Mouse (Mus musculus): Measurements from ENCODE around the gene Rhox4a. TPM values are rescaled to one million over a fixed set of nuclear protein-coding genes. Genes with fewer than 3 reads are reported as not detected.
"Not testable (repeated sequence)": the region's sequence is repeated elsewhere in the genome, so short reads cannot be mapped to it uniquely, and the experiment has no call there.

Gene Rhox4a
- not detected in 2 replicates for total RNA-seq (2017)

DNA sequence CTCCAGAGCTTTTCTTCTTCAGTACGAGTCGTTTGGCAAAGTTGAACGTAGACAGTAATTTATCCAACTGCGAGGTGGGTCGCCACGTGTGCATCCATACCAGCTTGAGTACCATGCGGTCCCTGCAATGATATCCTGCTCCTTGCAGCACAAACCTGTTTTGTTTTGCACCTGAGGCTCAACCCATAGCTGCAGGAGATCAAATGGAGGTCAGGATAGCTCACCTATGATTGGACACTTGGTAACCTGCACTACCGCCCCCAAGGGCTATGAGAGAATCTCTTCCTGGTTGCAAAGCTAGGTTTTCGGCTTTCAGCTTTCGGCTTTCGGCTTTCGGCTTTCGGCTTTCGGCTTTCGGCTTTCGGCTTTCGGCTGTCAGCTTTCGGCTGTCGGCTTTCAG is at the start of gene Rhox4a:
Rhox4a (plus strand) TSS at position 301 of the 400 bp plus-strand sequence.
- ATAC-seq (replicated peaks; ENCODE audit: low read depth, poor library complexity, severe bottlenecking) = not testable (repeated sequence)

DNA sequence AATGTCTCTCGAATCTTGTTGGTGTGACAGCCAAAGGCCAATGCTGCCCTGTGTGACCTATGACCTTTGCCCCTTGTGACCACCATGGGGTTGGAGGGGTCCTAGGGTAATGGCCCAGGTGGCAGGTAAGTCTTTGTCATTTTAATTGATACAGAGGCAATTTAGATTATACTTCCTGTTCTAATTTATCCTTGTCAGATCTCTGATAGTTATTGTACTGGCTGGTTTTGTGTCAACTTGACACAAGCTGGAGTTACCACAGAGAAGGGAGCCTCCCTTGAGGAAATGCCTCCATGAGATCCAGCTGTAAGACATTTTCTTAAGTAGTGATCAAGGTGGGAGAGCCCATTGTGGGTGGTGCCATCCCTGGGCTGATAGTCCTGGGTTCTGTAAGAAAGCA is 43.0 kb upstream of the Rhox4a start, which contains the start of gene Rhox1:
Rhox1 (minus strand) TSS at position 101 of the 400 bp plus-strand sequence.
- not testable (repeated sequence) for ATAC-seq (replicated peaks; ENCODE audit: low read depth, poor library complexity, severe bottlenecking)

DNA sequence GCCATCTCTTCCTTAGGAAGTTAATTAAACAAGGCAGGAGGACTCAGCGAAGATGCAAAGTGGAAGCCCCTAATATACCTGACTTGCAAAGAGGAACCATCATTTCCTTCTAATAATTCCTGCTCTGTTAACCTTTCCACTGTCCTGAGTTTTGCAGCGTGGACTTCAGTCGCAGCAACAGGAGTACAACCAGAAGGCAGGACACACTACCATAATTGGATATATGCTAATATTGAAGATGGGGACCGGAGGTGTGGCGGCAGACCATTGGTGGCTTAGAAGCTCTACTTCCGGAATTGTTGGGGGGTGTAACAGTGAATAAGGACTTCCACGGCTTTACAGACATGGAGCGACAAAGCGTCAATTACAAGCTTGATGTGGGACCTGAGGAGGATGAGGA is 20.5 kb upstream of the Rhox4a start, which contains the start of gene Rhox2a:
Rhox2a (plus strand) TSS at position 301 of the 400 bp plus-strand sequence.
- ATAC-seq (replicated peaks; ENCODE audit: low read depth, poor library complexity, severe bottlenecking) = not testable (repeated sequence)

DNA sequence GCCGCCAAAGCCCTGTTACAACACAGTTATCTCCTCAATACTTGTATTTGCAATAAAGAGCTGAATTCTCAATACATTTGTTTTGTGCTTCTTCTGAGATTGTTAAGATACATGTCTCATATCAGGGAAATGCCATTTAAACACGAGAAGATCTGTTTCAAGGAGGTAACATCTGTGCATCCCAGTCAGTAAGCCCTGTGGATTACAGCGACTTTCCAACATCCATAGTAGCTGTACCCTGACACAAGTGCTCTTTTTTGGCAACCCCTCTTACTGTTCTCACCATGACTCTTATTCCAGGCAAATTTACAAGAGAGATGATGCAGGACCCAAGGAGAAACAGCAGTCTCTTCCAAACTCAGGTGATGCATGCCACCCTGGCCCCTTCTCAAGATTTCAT is 15.5 kb upstream of the Rhox4a start, which contains the start of gene Rhox3a:
Rhox3a (plus strand) TSS at position 301 of the 400 bp plus-strand sequence.
- not testable (repeated sequence) for ATAC-seq (replicated peaks; ENCODE audit: low read depth, poor library complexity, severe bottlenecking)

Other genes with a start within 250 kb of the Rhox4a start
- not detected in 2 replicates for gene Sowahd, start 216.5 kb upstream of the Rhox4a start, total RNA-seq (2017)
- gene Rpl39, start 179.9 kb upstream of the Rhox4a start, total RNA-seq (2017) = 5,370 and 6,793 TPM in 2 replicates
- 59.5 and 65.3 TPM in 2 replicates for gene Upf3b, start 155.0 kb upstream of the Rhox4a start, total RNA-seq (2017)
- 47.3 and 57.4 TPM in 2 replicates for gene Nkap, start 138.5 kb upstream of the Rhox4a start, total RNA-seq (2017)
- not detected in 2 replicates for gene Akap14, start 96.5 kb upstream of the Rhox4a start, total RNA-seq (2017)
- 64.9 and 72.3 TPM in 2 replicates for gene Ndufa1, start 74.2 kb upstream of the Rhox4a start, total RNA-seq (2017)
- 3.2 and 7.1 TPM in 2 replicates for gene Rnf113a1, start 74.1 kb upstream of the Rhox4a start, total RNA-seq (2017)
- not detected in 2 replicates for gene Gm9, start 54.3 kb upstream of the Rhox4a start, total RNA-seq (2017)
- not detected in 2 replicates for gene Rhox1, start 43.1 kb upstream of the Rhox4a start, total RNA-seq (2017)
- gene Rhox2a, start 20.4 kb upstream of the Rhox4a start, total RNA-seq (2017) = not detected in 2 replicates
- gene Rhox3a, start 15.4 kb upstream of the Rhox4a start, total RNA-seq (2017) = not detected in 2 replicates
- gene Rhox3a2, start 114.7 kb downstream of the Rhox4a start, total RNA-seq (2017) = not detected in 2 replicates
- not detected in 2 replicates for gene Rhox4a2, start 125.5 kb downstream of the Rhox4a start, total RNA-seq (2017)
- gene Rhox2b, start 146.7 kb downstream of the Rhox4a start, total RNA-seq (2017) = not detected in 2 replicates
- not detected in 2 replicates for gene Rhox4b, start 167.2 kb downstream of the Rhox4a start, total RNA-seq (2017)
- not detected in 2 replicates for gene Rhox2c, start 188.3 kb downstream of the Rhox4a start, total RNA-seq (2017)
- not detected in 2 replicates for gene Rhox3c, start 193.2 kb downstream of the Rhox4a start, total RNA-seq (2017)
- not detected in 2 replicates for gene Rhox4c, start 215.0 kb downstream of the Rhox4a start, total RNA-seq (2017)
- gene Rhox2d, start 228.1 kb downstream of the Rhox4a start, total RNA-seq (2017) = not detected in 2 replicates
- not detected in 2 replicates for gene Rhox4d, start 249.0 kb downstream of the Rhox4a start, total RNA-seq (2017)